Mouse (Mus musculus) lung, postnatal 25 days (tissue): ENCODE measurements around the gene Slc35d1.

Experiments
- DNase-seq: peaks from one replicate; pipeline ENCODE4 v3.0.0; 2022; ENCODE audit warnings: low spot score

Gene Slc35d1

DNA sequence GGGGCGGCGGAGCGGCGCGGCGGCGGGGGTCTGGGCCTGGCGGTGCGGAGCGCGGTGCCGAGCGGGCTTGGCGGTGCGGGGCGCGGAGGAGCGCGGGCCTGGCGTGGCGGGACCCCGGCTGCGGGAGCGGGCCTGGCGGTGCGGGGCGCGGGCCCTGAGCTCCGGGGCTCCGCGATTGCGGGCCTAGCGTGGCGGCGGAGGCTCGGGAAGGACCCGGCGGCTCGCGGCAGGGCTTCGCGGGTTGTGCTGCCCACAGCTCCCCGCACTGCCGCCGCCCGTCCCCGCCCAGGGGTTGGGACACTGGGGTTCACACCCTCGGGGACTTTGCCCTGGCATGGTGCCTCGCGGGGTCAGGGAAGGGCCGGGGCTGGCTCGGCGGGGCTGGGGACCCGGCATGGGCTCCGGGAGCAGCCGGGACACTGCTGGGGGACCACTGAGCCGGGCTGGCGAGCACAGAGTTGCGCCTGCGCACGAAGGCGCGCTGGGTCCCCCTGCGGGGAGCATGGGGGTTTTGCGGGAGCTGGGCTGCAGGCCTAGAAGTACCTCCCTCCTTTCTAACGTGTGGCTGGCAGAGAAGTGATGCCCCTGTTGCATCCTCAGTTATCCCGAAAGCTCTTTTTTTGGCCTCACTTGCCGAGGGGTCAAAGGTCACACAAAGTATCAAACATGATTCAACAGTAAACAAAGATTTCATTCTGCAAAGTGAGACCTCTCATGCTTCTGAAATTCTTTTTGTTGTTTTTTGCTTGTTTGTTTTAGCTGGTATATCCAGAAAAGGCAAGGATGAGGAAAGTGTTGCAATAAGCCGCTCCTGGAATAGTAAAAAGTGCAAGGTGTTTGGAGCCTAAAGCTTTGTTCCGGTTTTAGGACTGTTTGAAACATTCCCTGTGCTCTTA is at the start of gene Slc35d1:
TSS of gene Slc35d1 (minus strand) at position 240 of the 896 bp plus-strand sequence.
- peak; percentile 52 for DNase-seq

DNA sequence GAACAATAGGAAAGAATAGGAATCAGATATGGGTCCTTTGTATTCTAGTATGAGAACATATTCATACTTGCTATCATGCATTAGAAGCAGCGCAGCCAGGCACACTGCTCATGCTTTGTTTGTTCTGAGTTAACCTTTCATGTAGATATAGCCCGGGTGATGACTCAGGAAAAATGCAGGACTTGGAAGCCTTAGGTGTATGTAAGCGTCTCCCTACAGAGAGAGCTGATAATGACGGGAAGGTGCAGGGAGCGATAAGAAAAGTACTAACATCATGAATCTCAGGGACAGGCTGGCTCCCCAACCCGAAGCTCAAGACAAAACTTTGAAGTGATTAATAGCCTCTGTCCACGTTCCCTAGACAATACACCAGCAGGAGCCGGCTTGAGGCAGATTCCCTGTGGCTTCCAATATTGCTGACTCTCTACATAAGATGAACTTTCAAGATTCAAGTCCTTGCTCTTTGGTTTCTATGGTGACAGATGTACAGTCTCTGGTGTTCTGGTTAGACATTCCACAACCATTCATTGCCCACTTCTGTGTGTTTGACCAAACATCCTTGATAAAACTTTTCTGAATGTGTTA is 48.9 kb upstream of the Slc35d1 start:
- DNase-seq, result no peak

DNA sequence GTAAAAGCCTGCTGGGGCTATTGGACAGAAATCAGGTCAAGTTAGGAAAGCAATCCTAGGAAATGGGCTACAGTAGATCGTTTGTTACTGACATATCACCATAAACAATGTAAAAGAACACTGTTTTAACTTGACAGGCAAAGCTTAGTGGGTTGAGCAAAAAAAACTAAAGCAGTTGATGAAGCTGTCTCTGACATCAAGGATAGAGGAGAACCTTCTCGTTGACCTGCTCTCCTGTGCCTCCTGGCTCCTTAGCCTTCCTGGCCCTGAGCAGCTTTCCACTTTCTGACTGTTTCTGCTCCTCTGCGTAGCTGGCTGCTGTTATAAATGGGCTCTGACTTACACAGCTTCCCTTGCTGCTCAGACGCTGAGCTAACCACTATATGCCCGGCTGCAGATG is 48.4 kb upstream of the Slc35d1 start:
- DNase-seq, result no peak

DNA sequence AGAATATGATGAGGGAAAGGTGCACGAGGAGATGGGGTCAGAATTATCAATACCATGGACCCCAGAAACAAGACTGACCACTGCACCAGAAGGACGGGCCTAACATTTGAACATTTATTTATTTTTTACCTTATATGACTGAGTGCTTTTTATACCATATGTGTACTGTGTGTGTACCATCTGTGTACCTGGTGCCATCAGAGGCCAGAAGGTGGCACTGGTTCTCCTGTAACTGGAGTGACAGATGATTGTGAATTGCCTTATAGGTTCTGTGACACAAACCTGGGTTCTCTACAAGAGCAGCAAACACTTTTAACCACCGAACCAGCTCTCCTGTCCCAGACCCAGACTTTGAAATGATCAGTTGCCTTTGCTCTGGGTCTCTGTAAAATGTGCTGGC is 43.9 kb upstream of the Slc35d1 start:
- no peak for DNase-seq

DNA sequence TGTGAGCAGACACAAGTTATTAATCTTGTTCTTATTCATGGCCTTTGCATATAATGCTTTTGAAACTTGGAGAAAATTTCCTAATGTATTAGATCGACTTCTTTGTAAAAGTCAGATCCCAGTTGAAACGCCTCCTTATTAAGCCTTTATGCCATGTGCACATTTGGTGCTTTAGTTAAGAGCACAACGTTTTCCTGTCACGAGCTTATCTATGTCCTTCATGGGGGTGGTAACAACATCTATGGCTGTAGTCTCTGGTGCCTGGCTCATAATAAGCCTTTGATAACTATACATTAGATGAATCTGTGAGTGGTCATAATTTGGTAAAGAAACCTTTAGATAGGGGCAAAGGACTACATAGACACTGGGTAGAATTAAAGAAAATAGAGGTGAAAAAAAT is 38.9 kb upstream of the Slc35d1 start:
- no peak for DNase-seq

DNA sequence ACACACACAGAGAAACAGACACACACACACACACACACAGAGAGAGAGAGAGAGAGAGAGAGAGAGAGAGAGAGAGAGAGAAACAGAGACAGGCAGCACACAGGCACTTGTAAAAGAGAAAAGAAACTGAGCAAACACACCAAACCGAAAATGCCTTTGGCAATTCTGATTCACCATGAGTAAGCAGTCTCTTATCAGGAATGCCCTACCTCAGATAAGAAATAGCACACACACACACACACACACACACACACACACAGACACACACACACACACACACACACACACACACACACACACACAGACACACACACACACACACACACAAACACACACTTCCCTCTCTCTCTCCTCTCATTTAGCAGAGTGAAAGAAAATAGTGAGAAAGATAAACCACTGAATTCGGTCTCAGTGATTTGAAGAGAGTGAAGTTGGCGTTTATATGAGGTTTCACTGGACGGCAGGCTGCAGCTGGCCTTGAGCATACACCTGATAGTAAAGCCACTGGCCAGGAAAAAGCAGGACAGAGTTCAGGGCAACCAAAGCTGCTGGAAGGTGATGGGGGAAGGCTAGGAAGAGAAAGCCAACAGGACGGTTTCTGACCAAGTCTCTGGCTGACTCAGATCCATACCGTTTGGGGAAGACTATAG is 34.6 kb upstream of the Slc35d1 start:
- no peak for DNase-seq

DNA sequence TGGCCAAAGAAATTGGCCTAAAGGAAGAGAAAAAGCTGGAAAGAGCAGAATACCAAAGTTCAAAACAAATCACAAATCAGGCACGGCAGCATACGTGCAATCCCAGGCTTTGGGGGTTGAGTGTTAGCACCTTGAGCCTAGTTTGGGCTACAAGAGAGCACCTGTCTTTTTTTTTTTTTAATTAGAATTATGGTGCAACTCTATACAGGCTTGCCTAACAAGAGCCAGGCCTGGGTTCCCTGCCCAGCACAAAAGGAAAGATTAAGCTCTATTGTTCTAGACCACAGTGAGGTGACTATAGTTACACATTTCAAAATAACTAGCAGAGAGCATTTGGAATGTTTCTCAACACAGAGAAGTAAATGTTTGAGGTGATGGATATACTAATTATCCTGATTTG is 32.8 kb upstream of the Slc35d1 start:
- no peak for DNase-seq

DNA sequence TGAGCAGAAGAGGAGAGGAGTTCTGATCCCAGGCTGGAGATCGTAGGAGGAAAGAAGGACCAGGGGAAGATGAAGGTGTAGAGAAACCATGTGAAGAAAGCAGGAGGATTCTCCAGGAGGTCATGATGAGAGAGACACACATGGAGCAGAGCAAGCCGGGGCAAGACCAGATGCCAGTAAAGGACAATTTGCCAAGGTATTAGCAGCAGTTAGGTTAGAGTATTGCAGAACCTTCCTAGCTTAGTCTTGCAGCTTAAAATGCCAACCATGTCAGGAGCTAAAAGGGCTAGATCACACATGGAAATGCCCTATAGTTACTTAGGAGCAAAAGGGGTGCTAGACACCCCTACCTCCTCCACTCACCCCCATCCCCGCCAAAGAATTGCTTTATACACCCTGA is 32.3 kb upstream of the Slc35d1 start:
- no peak for DNase-seq

DNA sequence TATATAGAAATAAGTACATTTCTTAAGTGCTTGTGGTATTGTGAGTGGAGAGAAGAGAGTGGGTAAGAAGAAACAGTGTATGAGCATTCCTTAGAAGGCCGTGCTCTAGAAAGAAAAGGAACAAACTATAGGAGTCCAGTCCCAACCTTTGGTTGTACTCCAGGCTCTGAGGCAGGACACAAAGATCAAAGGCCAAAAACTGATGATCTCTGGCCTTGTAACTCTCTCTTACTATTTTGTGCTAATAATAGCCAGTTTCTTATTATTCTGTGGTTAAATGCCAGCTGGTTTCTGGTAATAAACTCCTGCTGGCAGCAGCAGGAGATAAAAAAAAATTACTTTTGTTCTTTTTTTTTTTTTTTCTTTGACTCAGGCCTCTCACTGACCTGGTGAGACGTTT is 17.2 kb upstream of the Slc35d1 start:
- DNase-seq, result no peak

DNA sequence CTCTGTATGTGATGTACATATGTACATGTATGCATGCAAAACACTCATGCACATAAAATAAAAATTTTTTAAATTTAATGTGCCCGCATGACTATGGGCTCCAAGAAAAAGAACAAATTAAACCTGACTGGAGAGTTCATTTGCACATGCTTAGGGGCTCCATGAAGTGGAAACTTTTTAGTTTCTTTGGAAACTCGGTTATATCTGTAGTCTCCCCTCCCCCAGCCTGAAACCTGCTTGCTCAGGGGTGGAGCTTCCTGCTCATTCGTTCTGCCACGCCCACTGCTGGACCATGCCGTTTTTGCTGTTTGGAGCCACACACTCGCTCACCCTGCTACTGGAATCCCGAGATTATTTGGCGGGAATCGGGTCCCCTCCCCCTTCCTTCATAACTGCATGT is 7.9 kb upstream of the Slc35d1 start:
- DNase-seq, result no peak

DNA sequence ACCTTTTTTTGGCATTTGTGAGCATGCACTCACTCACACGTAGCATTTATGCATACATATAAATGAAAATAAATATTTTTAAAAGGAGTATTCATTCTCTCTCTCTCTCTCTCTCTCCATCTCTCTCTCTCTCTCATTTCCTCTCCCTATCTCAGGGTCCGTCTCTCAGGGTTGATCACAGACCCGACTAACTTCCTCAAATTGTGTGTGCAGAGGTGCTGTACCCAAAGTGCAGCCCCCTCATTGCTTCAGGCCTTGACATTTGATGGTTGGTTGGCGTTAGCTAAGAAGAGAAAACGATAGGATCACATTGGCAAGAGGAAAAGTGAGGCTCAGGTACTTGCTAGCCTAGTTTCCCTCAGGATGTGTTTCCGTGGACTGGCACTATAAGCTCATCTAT is 6.8 kb upstream of the Slc35d1 start:
- DNase-seq, result no peak

DNA sequence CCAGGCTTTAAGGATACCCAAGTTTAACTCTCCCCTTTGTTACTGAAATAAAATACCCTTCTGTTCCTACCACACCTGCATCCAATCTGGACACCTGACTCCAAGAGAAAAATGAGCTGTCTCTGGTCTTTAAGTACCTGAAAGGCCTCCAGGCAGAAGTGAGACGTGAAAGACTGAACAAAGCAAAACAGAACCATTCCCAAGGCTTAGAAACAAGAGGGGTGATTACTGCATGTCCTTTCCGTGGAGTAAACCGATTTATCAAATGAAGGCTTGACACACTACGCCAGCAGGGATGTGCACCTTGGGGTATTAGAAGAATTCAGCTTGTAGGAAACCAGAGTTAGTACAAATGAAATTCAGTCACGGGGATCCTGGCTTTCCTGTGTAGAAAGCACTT is 4.0 kb upstream of the Slc35d1 start:
- no peak for DNase-seq

DNA sequence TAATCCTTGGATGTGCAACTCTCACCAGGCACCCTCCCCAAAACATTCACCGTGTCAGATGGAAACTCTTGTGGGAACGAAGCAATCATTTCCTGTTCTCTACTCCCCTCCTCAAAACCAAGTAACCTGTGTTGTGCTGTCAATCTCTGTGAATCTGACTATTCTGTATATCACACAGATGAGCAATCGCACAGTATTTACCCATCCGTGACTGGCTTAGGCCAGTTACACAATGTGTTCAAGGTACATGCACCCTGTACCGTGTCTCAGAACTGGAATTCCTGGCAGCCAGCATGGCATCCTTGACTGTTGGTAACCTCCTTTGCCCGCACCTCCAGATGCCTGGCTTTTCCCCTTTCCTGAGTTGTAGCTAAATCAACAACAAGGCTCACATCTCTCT is 1.1 kb upstream of the Slc35d1 start:
- no peak for DNase-seq

DNA sequence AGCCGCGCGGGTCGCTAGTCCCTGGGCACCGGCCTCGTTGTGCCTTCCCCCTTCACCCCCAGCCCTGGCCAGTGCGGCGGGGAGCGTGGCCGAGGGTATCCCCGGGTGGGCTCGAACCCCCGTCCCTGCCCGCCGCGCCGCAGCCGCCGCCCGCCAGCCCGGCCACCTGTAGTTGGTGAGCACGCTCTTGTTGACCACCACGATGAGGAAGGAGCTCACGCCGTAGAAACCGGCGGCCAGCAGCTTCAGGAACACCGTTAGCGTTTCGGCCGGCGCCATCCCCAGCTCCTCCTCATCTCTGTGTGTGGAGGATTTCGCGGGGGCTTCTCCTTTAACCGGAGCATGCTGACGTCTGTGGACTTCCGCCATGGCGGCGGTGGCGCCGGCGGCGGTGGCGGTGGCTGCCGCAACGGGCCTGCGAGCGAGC is 453 bp downstream of the Slc35d1 start:
- DNase-seq, result peak; percentile 62

DNA sequence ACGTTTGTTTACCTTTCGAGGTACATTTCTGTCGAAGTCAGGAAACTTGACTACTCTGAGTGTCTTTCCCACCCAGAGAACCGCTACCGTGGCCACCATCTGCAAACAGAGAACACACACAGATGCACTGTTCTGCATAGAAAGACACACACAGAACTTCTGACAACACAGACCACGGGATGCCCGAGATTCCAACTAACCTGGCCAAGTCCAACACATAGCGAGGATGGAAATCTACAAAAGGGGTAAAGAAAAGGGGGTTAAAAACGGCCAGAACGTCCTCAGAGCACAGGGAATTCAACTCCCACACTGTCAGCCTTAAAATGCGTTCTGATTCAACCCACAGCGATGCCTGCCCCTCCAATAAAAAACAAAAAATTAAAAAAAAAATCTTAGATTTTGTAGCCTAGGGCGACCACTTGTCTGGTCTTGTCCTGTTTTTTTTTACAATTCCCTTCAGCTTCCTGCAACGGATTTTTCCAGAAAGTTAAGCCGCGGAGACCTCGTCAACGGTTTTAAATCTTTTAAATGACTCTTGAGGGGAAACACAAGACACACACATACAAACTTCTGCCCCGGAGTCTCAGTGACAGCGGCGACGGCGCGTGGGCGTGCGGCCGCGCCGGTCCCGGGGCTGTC is 986 bp downstream of the Slc35d1 start:
- no peak for DNase-seq

DNA sequence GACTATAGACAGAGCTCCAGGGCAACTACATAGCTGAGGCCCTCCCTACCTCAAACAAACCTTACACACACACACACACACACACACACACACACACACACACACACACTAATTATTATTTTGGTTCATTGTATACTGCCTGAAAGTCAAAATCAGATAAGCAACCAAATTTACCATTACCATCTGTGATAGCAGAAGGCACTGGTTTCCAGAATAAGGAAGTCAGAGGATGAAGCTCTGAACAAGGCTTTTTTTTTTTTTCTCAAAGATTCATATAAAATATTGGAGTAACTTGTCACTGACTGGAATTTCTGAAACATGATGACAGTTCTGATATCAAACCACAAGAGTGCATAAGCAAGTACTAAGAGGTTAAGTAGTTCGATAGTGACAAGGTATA is 6.4 kb downstream of the Slc35d1 start:
- DNase-seq, result no peak

DNA sequence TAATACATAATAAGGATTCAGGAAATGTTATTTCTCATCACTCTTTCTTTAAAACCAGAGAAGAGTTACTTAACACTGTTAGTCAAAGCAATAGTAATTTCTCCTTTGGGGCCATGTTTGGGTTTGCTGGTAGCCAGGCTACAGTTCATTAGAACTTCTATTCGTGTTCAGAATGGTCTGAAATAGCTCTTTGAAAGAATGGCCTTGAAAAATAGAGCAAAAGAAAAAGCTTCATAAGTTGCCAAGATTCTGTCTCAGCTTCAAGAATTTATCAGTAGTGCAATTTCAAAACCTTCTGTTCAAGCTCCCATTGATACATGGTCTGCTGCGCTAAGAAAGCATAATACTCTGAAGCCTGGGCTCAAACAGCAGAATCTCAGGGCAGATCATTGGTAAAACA is 11.3 kb downstream of the Slc35d1 start:
- no peak for DNase-seq

DNA sequence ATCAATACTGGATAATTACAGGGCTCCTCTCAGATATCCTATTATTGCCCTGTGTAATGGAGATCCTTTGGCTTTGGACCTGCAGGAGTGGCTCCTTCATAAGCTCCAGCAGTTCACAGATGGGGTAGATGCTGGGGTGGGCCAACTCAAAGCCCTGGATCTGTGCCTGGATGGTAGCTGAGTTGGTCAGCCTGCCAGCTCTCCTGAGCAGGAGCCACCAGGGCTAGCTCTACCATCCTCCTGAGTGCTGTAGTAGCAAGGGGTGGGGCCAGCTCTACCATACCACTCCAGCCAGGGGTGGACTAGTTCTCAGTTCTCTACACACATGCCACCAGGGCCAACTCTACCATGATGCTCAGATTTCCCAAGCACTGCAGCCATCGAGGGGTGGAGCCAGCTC is 14.9 kb downstream of the Slc35d1 start:
- no peak for DNase-seq

DNA sequence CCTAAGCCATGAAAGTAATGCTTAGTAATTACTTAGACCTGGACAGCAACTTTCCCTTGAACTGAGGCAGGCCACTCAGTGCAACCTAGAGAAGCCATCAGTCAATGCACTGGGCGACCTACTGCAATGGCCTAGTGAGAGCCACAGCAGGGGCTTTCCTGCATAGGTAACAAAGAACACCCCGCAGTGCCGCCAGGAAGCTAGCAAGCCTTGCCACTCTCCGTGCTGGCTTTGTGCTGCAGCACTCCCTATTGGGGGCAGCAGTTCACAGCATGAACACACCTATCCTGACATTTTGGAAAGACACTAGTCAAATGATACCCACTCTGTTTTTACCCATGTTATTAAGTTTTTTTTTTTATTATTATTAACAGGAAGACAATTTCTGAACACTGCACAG is 15.9 kb downstream of the Slc35d1 start:
- no peak for DNase-seq

DNA sequence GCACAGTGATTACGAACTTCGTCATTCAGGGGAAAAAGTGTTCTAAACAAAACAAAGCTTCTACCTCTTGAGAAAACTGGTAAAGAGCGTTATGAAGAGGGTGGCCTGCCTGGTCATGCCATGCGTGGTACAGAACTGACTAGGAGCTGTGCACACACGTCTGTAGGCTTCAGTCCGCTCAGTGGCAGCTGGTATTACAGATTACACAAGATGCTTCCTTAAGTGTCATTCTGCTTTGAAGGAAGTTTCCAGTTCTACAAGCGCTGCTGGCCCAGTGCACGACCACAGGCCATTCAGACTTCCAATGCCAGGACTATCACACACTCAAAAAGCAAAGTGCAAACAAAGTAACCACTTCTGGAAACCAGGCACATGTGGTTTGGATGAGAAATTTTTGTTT is 17.6 kb downstream of the Slc35d1 start:
- DNase-seq, result peak; percentile 15

DNA sequence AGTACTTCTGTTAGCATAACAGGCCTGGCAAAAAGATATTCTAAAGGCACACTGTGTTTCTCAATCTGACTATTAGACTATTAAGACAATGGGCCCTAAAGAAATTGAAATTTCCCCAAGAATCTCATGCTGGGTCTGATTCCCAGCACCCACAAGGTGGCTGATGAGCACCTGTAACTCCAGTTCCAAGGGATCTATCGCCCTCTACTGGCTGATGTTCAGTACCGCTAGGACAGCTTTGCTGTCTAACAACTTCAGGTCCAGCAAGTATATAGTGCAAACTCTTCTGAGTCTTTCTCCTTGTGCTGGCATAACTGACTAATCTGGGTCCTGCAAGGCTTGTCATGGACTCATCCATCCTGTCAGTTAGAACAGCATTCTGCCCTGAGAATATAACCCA is 22.5 kb downstream of the Slc35d1 start:
- DNase-seq, result no peak

DNA sequence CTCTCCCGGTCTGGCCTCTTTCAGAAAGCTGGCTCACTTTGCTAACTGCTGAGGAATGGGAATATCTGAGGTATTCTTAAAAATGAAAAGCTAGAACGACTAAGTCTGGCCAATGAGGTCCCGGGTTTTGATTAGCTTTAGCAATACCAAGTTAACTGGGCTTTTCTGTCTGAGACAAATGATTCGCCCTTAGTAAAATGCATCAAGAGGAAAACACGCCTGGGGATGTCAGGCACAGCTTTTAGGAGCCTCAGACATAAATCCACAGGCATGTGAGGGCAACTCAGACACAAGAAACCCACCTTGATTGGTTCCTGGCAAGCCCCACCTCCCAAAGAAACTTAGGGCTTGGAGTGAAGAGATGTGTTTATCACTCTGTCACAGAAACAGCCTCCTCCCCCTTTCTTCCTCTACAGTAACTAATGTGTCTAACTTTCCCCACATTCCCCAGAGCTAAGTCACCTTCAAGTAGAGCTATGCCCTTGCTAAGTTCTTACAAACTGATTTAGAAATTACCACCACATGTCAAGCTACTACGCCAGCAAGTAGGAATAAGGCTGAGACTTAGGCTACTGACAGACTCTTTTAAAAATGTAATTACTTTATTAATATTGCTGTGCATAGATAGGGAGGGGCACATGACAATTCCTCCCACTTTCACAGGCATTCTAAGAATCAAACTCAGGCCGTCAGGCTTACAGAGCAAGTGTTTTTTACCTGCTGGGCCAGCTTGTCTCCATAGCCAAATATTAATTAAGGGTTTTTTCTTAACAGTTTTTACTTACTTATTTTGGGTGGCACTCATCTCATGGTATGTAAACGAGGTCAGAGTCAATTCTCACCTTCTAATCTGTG is 26.0 kb downstream of the Slc35d1 start:
- no peak for DNase-seq
